Mouse (Mus musculus): Measurements from ENCODE around the gene Rapgef4.
A peak's percentile ranks its signal among the peaks of the same experiment; 100 is the strongest.
"Not testable (repeated sequence)": the region's sequence is repeated elsewhere in the genome, so short reads cannot be mapped to it uniquely, and the experiment has no call there.

Rapgef4 gene

DNA sequence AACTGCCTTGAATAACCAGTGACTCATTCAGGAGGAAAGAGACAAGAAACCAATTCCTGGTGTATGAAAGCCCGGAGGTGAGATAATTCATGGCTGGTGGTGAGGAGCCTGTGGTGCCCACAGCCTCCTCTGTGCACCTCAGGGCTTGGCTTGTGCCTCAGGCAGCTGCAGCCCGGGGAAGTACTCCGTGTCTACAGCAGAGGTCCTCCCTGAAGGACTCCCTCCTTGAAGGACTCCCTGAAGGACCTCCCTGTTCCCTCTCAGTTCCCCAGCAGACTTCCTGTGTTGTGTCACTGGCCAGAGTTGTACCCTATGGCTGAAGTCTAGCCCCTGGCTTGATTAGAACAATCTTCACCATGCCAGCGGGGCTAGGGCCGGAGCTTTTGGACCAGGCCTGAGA is 50.7 kb downstream of the Rapgef4 start:
- no peak for DNase-seq

DNA sequence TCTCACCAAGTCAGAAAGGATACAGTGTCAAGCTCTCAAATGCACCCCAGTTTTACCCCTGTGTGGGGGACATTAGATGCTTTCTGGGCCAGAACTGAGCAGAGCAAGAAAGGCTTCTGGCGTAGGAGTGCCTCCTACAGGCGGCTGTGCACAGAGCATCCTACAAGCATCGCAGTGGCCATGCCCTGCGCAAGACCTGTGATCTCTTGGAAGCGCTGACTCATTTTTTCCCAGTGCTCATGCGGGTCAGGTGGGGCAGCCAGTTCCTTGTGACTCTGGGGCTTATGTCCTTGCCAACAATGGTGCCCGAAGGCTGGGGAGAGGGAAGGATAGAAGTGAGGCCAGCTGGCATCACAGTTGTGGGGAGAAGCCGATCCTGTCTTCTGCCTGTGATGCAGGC is 54.6 kb downstream of the Rapgef4 start:
- DNase-seq, result no peak

DNA sequence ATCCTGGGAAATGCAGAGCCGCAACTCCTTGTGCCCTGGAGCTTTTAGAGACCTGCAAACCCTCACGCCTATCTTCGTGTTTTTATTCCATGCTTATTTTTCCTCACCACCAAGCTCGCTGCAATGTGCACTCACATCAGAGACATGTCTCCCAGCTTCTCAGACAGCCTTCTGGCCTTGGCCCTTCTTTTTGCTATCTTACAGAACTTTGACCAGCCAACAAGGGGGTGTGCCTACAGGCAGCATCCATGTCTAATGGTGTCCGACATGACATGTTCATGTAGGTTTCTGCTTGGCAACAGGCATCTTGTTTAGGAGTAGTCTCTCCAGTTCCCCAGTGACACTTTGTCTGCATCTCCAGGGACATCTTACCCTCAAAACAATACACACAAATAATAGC is 56.3 kb downstream of the Rapgef4 start:
- DNase-seq, result no peak

DNA sequence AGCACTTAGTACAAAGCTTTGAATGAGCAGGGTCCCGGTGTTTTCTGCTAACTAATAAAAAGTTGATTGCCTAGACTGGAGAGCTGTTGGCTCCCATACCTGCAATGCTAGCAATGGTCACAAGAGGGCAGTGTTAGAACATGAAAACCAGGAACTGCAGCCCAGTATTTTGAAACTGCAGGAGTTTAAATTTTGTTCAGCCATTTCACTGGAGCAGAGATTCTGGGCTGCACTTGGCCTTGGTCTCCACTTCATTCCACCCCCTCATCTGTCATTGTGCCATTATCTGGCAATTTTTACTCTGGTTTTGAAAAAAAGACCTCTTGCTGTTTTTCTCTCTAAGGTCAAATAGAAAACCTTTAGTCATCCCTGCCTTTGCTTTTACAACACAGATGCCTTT is 57.2 kb downstream of the Rapgef4 start:
- DNase-seq, result peak; percentile 59 to 76

DNA sequence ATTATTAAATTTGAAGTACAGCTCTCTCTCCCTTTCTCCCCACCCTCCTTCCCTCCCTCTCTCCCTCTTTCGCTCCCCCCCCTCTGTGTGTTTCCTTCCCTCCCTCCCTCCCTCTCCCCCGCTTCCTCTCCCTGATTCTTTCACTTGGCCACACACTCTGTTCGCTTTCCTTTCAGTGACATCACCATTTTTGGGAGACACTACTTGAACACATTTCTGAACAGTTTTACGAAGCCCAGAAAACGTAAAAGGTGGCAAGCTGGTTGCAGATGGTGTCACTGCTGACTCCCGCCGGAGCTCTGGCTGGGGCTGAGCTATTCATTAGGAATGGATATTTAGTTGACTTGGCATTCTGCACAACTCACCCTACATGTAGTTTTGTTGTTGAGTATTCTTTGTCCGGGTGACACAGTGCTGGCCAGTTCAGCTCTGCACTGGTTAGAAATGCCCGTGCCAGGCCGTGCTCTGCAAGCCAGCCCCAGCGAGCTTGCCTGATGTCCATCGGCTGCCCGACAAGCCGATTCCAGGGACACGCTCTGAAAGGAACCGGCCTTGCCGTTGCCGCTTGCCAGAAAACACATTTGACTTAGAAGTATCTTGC is 57.7 kb downstream of the Rapgef4 start:
- no peak for DNase-seq

DNA sequence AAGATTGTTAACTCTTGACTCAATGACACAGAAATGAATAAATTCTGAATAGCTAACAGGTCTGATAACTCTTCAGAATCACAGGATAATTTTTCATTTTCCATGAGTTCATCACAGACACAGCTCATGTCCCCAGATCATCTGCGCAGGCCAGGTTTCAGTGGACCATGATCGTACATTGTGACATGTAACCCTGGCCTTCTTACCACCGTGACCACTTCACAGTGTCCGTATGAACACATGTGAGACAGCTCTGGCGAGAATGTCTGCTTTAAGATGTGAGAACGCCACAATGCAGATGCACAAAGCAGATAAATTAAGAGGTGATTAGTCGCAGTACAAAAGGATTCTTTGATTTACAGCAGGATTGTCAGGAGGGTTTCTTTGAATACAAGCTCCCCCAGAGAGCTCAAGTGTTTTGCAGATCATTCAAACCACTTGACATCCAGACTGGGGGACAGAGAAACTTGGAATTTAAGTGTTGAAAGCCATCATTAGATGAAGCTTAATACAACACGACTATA is 58.5 kb downstream of the Rapgef4 start:
- no peak for DNase-seq

DNA sequence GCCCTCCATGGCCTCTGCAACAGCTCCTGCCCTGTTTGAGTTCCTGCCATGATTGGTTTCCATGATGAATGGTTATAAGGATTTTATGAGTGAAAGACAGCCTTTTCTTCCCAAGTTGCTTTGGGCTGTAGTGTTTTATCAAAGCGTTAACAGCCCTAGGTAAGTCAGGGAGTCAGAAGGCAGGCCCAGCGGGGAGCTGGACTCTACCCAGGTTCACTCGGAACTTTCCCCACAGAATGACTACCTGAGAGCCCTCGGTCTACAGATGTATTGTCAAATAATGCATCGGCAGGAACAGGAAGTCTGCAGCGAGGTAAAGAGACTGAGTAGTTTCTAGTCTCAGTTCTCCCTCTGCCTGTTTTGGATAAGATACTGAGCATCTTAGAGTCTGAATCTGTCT is 60.0 kb downstream of the Rapgef4 start:
- no peak for DNase-seq

DNA sequence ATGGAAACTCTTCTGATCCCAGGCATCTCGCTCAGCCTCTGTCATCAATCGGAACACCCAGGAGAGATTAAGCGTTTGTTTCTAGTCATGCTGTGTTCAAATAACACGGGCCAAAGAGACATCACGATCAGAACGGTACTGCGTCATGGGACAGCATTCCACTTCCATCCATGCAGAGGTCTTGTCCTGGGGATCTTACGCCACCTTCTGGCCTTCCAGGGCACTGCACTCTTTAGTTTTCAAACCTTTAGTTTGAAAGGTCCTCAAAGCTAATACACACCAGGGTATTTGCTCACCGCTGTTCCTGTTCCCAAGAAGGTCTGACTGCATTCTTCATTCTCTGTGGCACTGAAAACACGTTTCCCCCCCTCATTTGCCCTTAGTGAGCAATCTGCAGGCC is 61.1 kb downstream of the Rapgef4 start:
- no peak for DNase-seq

DNA sequence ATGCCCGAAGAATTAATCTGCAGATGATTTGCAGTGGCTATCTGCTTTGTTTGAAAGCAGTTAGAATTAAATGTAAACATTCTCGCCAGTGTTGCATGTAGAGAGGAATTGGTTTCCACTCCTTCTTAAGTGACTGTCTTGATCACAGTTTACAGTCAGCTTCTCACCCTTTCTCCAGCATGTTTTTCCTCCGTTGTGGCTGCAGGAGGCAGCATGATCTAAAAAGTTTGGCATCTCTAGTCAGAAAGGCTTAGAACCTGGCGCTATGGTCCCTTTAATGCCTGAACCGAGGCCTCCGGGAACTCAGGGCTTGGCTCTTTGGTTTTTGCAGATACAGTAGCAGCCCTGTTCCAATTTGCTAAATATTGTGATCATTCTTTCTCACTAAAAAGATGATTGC is 63.2 kb downstream of the Rapgef4 start:
- no peak for DNase-seq

DNA sequence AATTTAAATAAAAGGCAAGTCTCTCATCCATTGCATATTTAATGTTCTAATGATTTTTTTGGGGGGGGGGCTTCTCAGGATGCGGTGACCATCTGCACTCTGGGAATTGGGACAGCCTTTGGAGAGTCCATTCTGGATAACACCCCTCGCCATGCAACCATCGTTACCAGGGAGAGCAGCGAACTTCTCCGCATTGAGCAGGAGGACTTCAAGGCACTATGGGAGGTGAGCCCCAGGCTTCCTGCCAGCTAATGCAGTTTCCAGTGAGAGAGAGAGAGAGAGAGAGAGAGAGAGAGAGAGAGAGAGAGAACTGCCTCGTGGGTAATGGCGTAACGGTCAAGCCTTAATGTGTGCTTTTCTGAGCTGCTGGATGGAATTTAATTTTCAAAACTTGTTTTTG is 64.0 kb downstream of the Rapgef4 start:
- no peak for DNase-seq

DNA sequence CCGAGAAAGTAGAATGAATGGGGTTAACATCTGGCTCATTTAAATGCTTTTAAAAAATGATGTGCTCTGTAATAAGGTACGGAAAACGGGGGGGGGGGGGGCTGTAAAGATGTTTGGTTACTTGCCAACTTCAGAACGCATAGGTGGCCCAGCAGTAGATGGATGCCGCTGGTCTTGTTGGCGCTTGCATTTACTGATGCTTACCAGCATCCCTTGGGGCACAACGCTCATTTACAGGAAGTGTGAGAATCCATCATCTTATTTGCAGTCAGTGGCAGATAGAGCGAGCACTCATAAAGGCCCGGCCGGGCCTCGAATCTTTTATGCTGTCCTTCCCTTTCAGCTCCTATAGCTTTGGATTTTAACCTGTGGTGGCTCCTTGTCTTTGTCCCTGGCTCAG is 64.6 kb downstream of the Rapgef4 start:
- DNase-seq, result no peak

DNA sequence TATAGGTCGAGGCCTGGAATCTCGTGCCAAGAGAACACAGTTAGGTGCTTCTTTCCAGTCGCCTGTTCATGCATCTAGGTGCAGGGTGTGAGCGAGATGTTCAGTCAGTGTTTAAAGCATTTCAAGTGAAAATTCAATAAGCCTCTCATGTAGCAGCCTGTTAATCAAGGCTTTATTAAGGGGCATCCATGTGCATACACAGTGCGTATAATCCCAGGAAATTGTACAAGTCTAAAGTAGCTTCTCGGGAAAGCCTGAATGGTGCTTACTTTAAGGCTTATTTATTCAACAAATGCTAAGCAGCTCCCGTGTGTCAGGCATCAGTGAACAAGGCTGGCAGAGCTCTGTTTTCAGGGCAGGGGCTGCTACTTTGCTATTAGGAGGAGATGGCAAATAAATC is 69.4 kb downstream of the Rapgef4 start:
- no peak for DNase-seq

DNA sequence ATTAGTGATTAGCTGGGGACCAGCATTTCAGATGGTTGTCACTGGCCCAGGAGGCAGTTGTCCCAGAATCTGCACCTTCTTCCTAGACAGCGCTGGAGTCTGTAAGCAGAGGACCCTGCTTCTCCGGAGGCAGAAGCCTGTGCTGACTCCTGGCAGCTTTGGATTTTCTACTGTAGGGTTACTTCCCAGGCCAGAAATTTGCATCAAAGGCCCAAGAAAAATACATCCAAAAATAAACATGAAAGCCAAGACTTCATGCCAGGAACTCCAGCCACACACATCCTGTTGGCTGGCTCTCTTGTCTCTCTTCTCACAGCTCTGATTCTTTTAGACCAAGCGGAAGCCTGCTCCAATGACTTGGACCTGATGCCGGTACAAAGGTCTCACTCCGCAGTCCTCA is 73.2 kb downstream of the Rapgef4 start:
- peak in 1 of 2 experiments; percentile 46 for DNase-seq

DNA sequence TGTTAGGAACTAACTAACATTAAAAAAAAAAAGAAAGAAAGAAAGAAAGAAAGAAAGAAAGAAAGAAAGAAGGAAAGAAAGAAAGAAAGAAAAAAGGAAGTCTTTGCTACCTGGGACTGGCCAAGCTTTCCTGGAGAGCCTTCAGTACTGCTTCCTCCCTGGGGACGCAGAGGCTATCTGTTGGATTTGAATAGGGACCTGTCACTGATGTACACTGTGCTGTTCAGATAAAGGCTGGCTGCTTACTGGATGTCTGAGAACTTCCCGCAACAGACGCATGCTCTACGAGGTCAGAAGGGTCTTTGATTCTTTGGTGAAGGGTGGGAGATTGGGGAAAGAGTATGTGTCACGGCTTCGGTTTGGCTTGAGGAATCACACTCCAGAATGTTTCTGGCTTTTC is 73.7 kb downstream of the Rapgef4 start:
- no peak for DNase-seq

DNA sequence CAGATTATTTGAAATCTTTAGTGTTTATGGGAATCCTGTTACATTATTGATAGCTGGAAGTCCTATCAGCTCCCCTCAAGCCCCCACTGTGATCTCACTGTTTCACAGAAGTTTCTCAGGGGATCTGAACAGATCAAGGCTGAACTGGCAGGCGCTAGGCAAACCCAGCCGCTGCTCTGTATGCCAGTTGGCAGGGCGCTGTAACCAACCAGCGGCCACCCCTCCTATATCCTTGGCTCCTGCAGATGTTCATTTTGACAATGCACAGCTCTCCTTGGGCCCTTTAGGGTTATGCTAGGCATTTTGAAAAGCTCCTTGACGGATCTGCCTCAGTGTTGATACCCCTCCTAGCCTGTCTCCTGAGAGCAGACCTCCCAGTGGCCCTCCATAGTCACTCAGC is 74.4 kb downstream of the Rapgef4 start:
- no peak for DNase-seq

DNA sequence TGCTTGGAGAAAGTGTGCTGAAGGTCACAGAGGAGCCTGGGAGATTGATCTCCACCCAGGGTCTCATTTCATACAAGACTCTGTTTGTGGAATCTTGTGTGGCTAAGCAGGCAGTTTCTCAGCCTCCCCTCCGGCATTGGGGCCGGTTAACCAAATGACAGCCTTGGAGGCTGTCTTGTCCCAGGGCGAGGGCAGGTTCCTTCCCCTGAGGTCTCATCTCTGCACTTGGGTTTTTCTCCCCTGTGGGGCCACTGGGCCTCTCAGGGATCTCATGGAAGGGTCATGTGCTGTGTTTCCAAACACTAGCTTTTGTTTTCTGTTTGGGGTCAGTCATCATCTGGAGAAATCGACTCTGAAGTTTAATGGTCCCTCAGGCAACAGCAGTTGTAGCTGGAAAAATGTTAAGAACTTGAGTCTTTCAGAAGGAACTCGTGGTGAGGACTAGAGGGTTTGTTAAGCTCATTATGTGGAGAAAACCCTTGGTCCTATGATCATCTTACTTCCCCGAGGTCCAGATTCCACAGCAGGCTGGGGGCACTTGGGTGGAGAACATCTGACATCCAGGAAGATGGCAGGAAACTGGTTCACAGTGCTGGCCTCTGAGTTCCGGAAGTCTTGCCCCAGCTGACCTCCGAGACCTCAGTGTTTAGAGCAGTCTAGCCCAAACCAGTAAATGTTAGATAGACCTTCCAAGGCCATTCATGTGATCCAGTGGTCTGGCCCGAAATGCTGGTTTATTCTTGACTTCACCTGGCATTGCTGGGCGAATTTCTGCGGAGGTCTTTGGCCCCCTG is 75.2 kb downstream of the Rapgef4 start:
- DNase-seq, result peak in 1 of 2 experiments; percentile 57

DNA sequence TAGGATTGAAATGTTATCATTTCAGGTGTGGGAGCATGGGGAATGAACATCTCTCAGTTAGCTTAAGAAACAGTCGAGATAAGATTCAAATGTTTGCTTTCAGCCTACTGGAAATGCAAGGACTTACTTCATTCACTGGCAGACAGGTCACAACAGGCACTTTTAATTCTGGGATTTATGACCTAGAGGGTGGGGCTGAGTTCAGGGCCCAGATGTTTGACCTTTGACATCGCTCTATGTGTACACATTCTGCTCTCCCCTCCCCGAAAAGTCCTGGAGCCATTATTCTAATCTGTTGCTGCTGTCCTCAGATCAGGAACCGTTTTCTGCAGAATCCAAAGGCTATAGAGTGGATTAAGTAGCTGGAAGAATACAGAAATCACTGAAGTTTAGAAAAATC is 81.9 kb downstream of the Rapgef4 start:
- DNase-seq, result no peak

DNA sequence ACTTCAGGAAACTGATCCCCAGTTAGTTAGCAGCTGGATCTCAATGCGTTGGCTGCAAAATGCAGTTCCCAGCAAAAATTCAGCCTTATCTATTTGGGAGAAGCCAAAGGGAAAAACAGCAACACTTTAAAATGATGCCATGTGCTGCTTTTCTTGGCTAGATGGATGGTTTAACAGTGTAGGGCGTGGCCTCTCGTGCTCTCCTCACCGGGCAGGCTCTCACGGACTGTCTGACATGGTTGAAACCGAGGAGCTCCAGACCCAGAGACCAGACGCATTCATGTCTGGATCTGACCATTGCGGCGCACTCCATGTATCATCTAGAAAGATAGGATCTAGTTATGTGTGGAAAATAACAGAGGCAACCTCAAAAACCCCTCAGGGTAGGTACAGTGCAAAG is 87.5 kb downstream of the Rapgef4 start:
- no peak for DNase-seq

DNA sequence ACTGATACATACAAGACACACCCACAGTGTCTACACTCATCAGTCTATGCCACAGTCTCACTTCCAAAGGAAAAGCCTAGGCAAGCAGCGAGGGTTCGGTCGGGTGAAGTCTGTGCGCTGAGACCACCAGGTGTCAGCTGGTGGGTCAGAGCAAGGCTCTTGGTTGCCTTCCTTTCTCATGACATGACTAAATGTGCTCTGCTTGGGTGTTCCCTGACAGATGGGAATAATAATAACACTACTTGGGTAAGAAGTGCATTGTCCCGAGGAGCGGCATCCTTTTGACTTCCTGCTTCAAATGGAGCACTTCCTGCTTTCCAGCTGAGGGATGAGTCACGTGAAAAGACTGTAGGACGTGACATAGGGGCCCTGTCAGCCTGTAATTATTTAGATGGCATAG is 89.0 kb downstream of the Rapgef4 start:
- peak; percentile 58 to 72 for DNase-seq

DNA sequence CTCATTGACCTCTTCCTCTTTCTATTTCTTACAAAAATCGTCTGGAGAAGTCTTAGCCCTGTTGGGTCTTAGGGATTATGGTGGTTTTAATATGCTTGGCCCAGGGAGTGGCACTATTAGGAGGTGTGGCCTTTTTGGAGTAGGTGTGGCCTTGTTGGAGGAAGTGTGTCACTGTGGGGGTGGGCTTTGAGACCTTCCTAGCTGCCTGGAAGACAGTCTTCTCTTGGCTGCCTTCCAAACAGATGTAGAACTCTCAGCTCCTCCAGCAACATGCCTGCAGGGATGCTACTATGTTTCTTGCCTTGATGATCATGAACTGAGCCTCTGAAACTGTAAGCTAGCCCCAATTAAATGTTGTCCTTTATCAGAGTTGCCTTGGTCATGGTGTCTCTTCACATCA is 92.1 kb downstream of the Rapgef4 start:
- not testable (repeated sequence) for DNase-seq

DNA sequence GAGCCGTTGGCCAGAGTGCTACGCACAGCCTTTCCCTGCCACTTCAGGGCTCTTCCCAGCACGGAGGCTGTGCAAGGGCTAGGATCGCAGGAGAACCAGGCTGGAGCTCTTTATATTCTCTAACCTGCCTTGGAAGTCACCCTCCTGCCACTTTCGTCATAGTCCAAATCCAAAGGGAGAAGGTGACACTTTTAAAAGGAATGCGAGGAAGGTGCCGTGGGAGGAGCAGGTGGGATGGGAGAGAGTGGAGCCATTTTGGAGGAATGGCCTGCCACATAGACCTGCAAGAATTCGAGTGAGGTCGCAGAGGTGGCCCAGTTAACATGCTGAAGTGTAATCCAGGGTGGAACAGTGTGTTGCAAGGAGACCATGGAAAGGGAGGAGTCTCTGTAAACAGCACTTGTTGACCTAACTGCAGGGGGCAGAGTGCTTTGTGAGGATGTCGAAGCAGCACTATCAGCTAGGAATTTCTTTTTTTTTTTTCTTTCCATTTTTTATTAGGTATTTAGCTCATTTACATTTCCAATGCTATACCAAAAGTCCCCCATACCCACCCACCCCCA is 94.0 kb downstream of the Rapgef4 start:
- no peak for DNase-seq

DNA sequence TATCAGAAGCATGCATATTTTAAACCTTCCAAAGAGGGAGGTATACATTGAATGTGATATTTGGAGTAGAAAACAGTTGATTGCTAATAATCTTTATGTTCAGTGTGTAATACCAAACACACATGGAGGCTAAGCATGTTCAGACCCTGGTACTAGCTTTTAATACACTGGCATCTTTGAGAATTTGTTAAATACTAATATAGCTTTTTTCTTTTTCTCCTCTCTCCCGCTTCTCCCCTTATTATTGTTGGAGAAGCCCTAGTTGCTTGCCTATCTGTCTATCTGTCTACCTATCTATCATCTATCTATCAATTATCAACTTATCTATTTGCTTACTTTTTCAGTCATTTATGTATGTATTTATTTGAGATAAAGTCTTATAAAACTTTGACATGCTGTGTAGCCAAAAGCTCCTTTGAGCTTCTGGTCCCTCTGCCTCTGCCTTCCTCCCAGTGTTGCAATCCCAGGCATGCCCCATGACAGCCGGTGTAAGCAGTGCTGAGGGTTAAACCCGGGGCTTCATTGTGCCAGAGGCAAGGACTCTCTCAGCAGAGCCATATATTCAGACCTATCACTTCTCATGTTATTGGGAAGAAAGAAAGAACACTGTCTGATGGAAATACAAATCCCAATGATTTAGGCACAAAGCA is 96.6 kb downstream of the Rapgef4 start:
- DNase-seq, result no peak

DNA sequence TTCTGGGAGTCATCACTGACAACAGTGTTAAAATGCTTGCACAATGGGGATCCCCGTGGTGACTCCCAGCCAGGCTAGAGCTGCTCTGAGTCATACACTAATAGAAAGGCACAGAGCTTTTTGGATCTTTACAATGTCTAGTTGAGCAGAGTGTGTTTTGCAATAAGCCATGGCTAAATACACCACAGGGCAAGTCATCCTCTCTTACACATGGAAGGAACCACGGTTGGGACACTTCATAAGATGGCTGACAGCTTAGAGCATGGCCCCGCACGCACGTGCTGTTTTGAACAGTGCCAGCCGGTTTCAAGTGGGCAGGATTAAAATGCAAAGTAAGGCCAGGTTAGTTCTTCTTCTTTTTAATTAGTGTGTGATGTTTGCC is 97.1 kb downstream of the Rapgef4 start:
- DNase-seq, result no peak

DNA sequence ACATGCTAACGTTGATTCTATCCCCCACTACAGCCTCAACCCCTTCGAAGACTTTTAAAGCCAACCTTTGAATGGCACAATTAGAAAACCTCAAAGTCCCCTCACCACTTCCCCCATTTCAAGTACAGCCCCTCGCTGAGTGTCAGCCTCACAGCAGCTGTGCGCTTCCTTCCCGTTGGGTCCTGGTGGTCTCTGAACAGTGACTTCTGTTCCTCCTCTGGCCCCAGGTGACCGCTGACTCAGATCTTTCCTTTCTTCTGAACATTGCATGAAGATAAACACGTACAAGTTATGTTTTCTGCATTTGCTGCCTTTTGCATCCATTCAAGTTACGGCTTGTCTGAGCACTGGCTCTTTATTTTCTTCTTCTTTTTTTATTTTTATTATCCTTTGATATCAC is 98.1 kb downstream of the Rapgef4 start:
- no peak for DNase-seq

Measured in lung, adult 18-20 months (tissue).